Mouse (Mus musculus) adrenal gland, postnatal 36 days (tissue): ENCODE measurements at regions not wholly inside any gene's neighbourhood (a gene's known extent, or its start where the extent isn't known, plus 50 kb on each side); places are given as distances from the start of the nearest gene placed in this dataset.

ENCODE experiments used
- DNase-seq, 2 experiments: peaks; one replicate each; pipeline ENCODE4 v3.0.0; 2021; ENCODE audit warnings: mixed read lengths in 1 of 2

DNA sequence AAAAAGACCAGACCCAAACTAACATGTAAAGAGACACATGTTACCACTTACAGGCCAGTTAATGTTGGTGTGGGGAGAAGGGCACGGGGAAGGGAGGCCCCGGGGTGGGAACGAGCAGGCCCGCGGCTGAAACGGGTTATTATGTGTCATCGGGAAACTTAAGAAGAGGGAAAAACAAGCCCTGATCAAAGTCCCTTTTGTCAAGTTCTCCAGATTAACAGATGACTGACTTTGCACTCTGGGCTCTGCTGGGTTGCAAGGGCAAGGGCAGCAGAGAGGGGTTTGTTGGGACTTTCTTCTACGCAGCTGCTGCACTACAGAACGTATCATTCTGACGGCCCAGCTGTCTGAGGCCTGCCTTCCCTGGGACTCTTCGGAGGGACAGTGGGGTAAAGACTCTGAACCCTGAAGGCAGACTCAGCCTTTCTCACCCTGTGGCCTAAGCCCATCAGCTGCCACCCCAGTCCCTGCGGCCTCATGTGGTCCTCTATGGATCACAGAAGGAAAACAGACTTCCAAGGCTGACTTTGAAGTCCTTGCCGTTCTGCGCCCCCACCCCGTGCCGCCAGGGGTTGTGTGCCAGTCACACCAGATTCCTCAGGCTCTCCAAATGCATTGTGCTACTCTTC lies 240.7 kb downstream of the Rplp1 start:
- no peak for DNase-seq

- no peak for DNase-seq
These were observed 243.4 kb downstream of the Rplp1 start for GRCm38 (mm10) chr9:61670986-61671385.

- DNase-seq: peak; percentile 22 to 37
These were observed 244.4 kb downstream of the Rplp1 start for GRCm38 (mm10) chr9:61669729-61670520.

- DNase-seq: no peak
These were observed 245.6 kb downstream of the Rplp1 start for GRCm38 (mm10) chr9:61668723-61669122.

DNA sequence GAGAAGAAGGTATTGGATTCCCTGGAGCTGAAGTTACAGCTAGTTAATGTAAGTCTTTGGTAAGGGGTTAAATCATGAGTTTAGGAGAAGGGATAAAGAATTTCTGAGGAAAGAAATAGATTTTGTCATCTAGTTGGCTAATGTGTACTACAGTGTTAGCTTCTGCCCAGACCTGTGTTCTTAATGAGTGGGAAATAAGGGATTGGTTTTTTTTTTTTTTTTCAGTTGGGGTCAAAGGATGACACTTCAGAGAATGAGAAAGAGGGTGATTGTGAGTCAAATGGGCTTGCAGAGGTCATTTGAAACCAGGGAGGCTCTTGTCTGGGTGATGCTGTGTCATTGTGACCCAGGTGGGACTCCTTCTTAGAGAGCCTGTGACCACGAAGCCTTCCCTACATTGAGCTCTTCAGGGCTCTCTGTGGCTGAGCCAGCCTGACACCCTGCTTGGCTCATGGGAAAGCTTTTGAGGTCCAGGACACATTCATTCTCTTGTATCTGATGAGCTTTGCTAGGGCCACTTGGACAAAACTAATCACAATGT lies 246.1 kb downstream of the Rplp1 start:
- no peak for DNase-seq

DNA sequence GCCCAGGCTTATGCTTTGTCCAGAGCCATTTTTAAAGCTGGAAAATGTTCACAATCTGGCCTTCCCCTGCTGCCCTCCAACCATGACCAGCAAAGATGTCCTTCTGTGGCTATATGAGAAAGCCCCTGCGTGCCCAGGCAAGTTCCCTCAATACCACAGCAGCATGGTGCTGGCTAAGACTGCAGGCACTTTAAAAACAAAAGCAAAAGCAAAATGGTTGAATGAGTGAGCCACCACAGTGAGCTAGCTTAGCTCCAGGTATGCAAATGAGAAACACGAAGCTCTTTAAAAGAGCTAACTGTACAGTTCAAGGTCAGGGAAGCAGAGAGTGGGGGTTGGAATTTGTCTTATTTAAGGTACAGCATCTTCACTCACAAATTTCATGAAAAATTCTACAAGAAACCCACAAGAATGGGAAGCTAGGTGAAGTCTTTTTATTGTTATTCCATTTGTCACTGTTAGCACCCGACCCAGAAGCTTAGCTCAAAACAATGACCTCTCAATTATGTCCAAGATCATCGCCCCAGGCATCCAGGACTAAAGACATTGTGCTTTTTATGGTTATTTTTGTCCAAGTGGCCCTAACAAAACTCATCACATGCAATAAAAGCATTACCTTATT lies 246.8 kb downstream of the Rplp1 start:
- no peak for DNase-seq

GRCm38 (mm10) chr9:61666761-61667332 lies 247.5 kb downstream of the Rplp1 start:
- no peak for DNase-seq

DNA sequence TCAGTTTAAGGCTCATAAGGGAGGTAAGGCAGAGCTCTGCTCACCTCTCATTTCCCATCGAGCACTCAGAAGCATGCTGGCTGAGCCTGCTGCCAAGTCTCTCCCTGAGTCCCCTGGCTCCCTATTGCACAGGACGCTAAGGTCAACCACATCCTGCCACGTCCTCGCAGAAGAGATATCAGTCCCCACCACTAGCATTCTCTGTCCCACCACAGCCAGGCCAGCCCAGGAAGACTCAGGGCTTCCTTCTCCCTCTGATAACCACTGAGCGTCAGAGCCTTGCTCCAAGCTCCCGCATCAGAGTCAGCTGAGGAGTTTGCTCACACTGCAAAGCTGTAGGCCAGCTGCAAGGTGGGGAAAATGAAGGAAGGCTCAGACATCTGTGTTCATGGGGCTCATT lies 248.2 kb downstream of the Rplp1 start:
- peak in 1 of 2 experiments; percentile 16 for DNase-seq

DNA sequence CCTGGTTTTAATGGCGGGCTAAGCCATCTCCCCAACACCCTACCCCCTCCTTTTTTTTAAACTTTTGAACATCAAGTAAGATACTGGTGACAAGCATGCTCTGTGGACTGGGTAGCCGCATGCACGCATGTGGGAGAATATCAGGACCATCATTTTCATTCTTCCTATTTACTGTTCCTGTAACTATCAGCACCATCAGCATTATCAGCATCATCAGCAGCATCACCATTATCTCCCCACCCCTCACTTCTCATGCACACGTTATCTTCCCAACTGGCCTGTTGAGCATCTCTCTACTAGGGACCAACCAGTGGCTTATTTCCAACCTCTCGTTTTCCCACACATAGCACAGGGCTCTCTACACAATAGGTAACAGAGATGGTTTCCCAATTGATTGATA lies 249.1 kb downstream of the Rplp1 start:
- DNase-seq: no peak

- DNase-seq: peak in 1 of 2 experiments; percentile 11
These were observed 250.2 kb downstream of the Rplp1 start for GRCm38 (mm10) chr9:61664000-61664622.

GRCm38 (mm10) chr9:61662055-61663028 lies 252.0 kb downstream of the Rplp1 start:
- DNase-seq: no peak

DNA sequence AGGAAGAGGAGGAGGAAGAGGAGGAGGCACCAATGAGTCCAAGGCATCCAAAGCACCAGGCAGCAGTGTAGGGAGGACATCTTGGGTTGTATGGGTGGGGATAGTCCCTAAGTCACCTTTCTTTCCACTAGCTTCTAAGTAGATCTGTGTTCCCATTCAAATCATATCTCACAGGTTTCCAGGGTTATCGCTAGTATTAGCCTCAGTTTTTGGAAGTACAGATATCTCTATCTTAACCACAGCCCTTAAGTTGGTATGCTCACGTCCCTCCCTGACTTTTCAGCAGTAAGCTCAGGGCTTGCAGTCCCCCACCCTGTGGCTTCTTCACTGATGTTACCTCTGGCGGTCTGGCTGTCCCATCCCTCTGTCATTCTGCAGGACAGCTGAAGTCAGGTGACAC lies 254.2 kb downstream of the Rplp1 start:
- DNase-seq: no peak

- no peak for DNase-seq
These were observed 256.3 kb downstream of the Rplp1 start for GRCm38 (mm10) chr9:61657996-61658395.

DNA sequence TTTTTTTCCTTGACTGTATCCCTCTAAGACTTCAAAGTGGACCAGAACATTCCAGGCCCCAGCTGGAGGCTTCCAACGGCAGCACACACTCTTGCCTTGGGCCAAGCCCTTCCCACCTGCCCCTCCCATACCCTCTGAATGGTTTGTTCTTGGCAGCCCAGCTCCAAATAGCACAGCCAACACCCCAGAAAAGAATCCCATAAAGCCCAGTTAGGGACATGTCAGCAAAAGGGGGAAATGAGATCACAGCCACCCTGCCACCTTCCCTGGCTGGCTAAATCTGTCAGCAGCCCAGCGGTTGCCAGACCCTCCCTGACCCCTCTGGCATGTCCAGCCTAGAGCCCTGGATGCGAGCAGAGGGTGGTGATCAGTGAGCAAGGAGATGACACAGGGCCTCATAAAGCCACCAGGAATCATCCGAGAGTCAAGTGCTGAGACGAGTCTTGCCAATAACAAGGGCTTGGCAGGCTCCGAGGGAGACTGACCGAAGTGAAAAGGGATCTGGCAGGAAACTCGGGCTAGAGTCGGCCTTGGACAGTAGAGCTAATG lies 258.8 kb downstream of the Rplp1 start:
- DNase-seq: peak; percentile 35 to 64

- DNase-seq: peak; percentile 67 to 73
These were observed 268.5 kb downstream of the Rplp1 start for GRCm38 (mm10) chr9:61645661-61646425.

GRCm38 (mm10) chr9:61640739-61641138 lies 268.6 kb downstream of the Tle3 start:
- no peak for DNase-seq

DNA sequence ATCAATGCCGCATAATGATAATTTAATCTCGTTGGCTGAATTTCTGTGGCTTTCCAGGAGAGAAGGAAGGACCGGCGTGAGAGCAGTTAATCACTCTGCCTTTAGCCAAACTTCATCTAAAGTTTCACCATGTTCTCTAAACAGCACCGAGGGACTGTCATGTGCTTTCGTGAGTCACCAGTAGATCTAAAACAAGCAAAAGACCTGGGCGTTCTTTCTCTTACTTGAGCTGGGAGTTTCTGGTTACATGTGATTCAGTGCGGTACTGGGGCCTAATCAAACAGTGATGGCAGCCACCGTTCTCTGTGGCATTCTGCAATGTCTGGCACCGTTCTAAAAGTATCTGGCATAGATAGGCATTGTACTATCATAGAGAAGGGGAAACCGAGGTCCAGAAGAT lies 266.7 kb downstream of the Tle3 start:
- no peak for DNase-seq

DNA sequence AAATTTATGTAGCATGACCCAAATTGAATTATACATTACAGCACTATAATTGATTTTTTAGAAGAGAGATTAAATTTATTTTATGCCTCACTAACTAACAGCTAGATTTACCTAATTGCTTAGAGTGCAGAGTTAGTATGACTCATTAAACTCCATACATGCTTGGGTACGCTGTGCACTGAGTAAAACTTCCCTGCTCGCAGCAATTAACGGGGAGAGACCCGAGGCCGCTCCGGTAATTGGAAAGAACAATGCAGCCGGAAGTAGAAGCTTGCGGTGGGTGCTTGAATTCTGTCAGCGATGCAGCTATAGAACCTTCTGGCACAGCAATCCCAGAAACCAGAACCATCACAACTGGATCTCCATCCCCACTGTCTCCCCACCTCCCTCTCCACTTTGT lies 261.8 kb downstream of the Tle3 start:
- DNase-seq: no peak

DNA sequence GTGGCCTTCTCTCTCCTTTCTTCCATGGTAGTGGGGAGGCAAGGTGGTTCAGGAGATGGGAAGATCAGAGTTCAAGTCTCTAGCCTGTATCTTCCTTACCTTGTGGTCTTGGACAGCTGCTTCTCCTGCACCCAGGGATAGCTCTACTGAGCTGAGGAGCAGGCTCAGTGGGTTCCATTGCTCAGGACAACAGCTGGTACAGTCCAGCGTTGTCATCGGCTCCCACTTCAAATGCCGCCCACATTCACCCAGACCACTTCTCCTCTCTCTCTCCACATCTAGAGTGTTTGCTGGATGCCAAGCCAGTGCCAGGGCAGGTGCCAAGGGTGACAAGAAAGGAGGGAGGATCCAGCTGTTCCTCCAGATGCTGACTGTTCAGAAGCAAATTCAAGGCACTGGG lies 260.4 kb downstream of the Tle3 start:
- DNase-seq: no peak

GRCm38 (mm10) chr9:61631097-61631496 lies 258.9 kb downstream of the Tle3 start:
- DNase-seq: no peak
